Mouse (Mus musculus) thymus, adult 2 months (tissue): ENCODE measurements around the gene Grin2b. TPM values are rescaled to one million over a fixed set of nuclear protein-coding genes. Genes with fewer than 3 reads are reported as not detected.
A peak's percentile ranks its signal among the peaks of the same experiment; 100 is the strongest.

Experiments used
- DNase-seq: peaks from one replicate; pipeline ENCODE4 v3.0.0; 2021
- H3K27ac ChIP-seq: fragments of 200-500 bp; 2 replicates; pipeline ENCODE4 v1.5.1; 2012; ENCODE audit warnings: low read length, control low read depth; ENCODE audit not compliant: control insufficient read depth, insufficient read depth
- H3K27me3 ChIP-seq: fragments of 200-500 bp; 2 replicates; pipeline ENCODE4 v1.6.1; 2012; ENCODE audit warnings: mild to moderate bottlenecking, low read length, moderate library complexity, mixed read lengths; ENCODE audit not compliant: control insufficient read depth, insufficient read depth
- H3K36me3 ChIP-seq: fragments of 200-500 bp; 2 replicates; pipeline ENCODE4 v1.6.1; 2012; ENCODE audit warnings: mild to moderate bottlenecking, low read length, moderate library complexity; ENCODE audit not compliant: control insufficient read depth, insufficient read depth
- H3K4me1 ChIP-seq: fragments of 200-500 bp; replicated peaks from 2 replicates; pipeline ENCODE4 v1.6.1; 2012; ENCODE audit warnings: low read length; ENCODE audit not compliant: control insufficient read depth, insufficient read depth
- H3K4me3 ChIP-seq: fragments of 200-500 bp; 2 replicates; pipeline ENCODE4 v1.5.1; 2012; ENCODE audit warnings: mild to moderate bottlenecking, low read length, control low read depth, moderate library complexity; ENCODE audit not compliant: control insufficient read depth, insufficient read depth
- CTCF ChIP-seq: fragments of 200-500 bp; IDR thresholded peaks from 2 replicates; pipeline ENCODE4 v1.5.1; 2012; ENCODE audit warnings: mild to moderate bottlenecking, control low read depth, low read length, moderate library complexity, borderline replicate concordance; ENCODE audit not compliant: control insufficient read depth, poor library complexity, insufficient read depth; ENCODE audit errors: extremely low read depth
- POLR2A ChIP-seq: fragments of 200-500 bp; IDR thresholded peaks from 2 replicates; pipeline ENCODE4 v1.6.1; 2012; ENCODE audit warnings: mild to moderate bottlenecking, low read length, control low read depth, moderate library complexity; ENCODE audit not compliant: control insufficient read depth, poor library complexity, insufficient read depth; ENCODE audit errors: extremely low read depth
- WGBS: fragments of 180-500 bp; shearing (Covaris S2); methylation state at CpG from one replicate; pipeline ENCODE4 v1.1.7; 2018; 5-methylcytosine and 5-hydroxymethylcytosine counted together
- polyA plus RNA-seq: library from polyadenylated mRNA; depleted of rRNA; stranded (reverse); fragments of >200 nt; gene quantifications from 2 replicates; pipeline ENCODE4 v1.2.3, GENCODE M21; 2012

Grin2b gene
- polyA plus RNA-seq, 1 experiment, result under 0.01 TPM

- DNase-seq, result peak; percentile 43
- 27% methylated on average over 20 of the region's 20 CpGs for WGBS
- Histone ChIP-seq H3K36me3 (no peaks in the 10 kb centered on the region), H3K27ac (no peak overlapping the region), H3K27me3 (no peaks in the 10 kb centered on the region), H3K4me1 (no peaks in the 10 kb centered on the region), H3K4me3 (no peak overlapping the region)
- TF ChIP-seq CTCF (peak; percentile 53; the same call in 1 of the 2 replicates), POLR2A (no peak)
These were observed 265.6 kb downstream of the Grin2b start for GRCm38 (mm10) chr6:135907540-135908320.

DNA sequence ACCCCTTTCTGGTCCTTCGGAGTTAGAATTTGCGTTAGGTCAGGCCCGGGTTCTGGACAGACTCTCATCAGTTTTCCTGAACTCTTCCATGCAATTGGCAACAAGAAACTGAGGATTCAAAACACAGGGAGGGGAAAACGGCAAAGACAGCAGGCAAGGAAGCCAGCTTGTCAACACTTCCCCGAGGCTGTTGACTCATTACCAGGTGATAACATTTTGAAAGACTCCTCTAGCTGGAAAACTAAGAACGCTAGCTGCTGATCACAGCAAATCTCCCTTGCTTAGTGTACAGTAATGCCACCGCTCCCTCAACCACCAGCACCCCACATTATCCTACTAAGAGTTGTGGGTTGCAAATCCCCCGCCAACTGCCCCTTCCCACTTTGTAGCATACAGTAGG lies 266.2 kb downstream of the Grin2b start:
- Histone ChIP-seq H3K27ac (no peak overlapping the region), H3K36me3 (no peaks in the 10 kb centered on the region), H3K27me3 (no peaks in the 10 kb centered on the region), H3K4me3 (no peak overlapping the region), H3K4me1 (no peaks in the 10 kb centered on the region)
- DNase-seq, result no peak
- TF ChIP-seq CTCF (no peak), POLR2A (no peak)
- whole genome bisulfite sequencing, result 71% methylated on average over 8 of the region's 8 CpGs

DNA sequence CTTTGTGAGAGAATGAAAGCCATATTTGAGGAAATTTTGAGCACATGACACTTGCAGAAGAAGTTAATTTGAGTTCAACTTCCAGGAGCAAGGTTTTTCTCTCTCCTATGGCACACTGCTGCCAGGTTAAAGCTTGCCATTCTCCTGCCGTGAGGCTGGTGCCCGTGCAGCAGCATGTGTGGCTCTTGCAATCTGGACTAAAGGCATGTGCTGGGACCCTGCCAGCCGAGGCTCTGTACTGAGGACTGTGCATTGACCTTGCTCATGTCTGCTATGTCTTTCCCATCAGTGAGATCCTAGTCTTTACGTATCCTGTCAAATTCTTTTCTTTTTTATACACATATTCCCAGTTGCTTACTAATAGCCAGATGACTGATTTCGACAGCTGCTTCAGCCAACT lies 268.9 kb downstream of the Grin2b start:
- H3K27ac ChIP-seq, result no peak overlapping the region
- DNase-seq, result no peak
- no peaks in the 10 kb centered on the region for H3K36me3 ChIP-seq
- TF ChIP-seq POLR2A (no peak), CTCF (no peak)
- no peaks in the 10 kb centered on the region for H3K4me1 ChIP-seq
- no peak overlapping the region for H3K4me3 ChIP-seq
- H3K27me3 ChIP-seq, result no peaks in the 10 kb centered on the region
- 82% methylated on average over 5 of the region's 5 CpGs for WGBS

DNA sequence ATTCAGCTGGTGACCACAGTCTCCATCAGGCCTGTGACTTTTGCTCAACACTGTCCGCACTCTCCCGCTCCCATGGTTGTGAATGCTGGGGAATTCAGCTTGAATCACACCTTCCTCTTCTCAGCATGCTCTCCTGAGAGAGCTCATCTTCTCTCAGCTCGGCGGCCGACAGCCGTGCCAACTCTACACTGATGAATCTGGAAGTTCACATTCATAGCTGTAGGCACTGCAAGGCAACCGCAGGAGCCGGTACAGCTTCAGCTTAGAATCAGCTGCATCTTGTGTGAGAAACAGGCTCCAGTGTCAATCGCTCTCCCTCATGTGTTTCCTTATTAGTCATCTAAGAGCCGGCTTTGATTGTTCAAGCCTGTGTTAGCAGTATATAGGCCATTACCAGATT lies 272.9 kb downstream of the Grin2b start:
- Histone ChIP-seq H3K27ac (no peak overlapping the region), H3K27me3 (no peaks in the 10 kb centered on the region), H3K36me3 (no peaks in the 10 kb centered on the region), H3K4me3 (no peak overlapping the region), H3K4me1 (no peaks in the 10 kb centered on the region)
- WGBS, result 96% methylated on average over 10 of the region's 10 CpGs
- DNase-seq, result no peak
- TF ChIP-seq POLR2A (no peak), CTCF (no peak)

DNA sequence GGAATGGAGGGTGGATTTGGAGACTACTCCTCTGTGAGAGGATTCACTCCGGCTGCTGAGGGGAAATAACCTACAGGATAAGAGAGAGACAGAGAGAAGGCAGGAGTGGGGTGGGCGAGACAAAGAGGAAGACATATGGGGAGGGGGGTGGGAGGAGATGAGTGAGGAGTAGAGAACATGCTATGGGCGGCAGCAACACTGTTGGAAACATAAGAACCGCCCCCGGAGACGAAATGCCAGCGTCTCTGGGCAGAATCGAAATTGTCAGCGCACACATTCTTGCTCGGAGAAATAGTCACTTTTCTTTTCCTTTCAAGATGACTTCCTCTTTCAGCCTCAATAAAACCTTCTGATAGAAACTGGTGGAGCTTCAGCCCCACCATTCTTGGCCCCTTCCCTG lies 274.1 kb downstream of the Grin2b start:
- WGBS, result 6% methylated on average over 10 of the region's 10 CpGs
- H3K36me3 ChIP-seq, result no peaks in the 10 kb centered on the region
- H3K27me3 ChIP-seq, result no peaks in the 10 kb centered on the region
- no peak overlapping the region for H3K4me3 ChIP-seq
- no peaks in the 10 kb centered on the region for H3K4me1 ChIP-seq
- no peak overlapping the region for H3K27ac ChIP-seq
- no peak for TF ChIP-seq CTCF
- TF ChIP-seq POLR2A, result no peak
- DNase-seq, result no peak

- 76% methylated on average over 1 of the region's 1 CpGs for WGBS
- TF ChIP-seq POLR2A (no peak), CTCF (no peak)
- Histone ChIP-seq H3K27me3 (no peaks in the 10 kb centered on the region), H3K36me3 (no peaks in the 10 kb centered on the region), H3K4me1 (no peaks in the 10 kb centered on the region), H3K4me3 (no peak overlapping the region), H3K27ac (no peak overlapping the region)
- DNase-seq, result no peak
These were observed 278.5 kb downstream of the Grin2b start for GRCm38 (mm10) chr6:135894793-135895228.
